Mouse (Mus musculus) olfactory bulb, adult 2 months (tissue): ENCODE data around the gene Iqgap1.

Experiments used
- CTCF ChIP-seq: fragments of 200-500 bp; IDR thresholded peaks from 2 replicates; pipeline ENCODE4 v1.5.1; 2012; ENCODE audit warnings: low read depth, mild to moderate bottlenecking, low read length, moderate library complexity; ENCODE audit not compliant: insufficient read depth
- POLR2A ChIP-seq: fragments of 200-500 bp; IDR thresholded peaks from 2 replicates; pipeline ENCODE4 v1.6.1; 2012; ENCODE audit warnings: mild to moderate bottlenecking, low read depth, low read length, moderate library complexity; ENCODE audit not compliant: insufficient read depth

- TF ChIP-seq CTCF (no peak), POLR2A (no peak)
These were observed 40.9 kb upstream of the Iqgap1 start for GRCm38 (mm10) chr7:80866514-80867147.
